Mouse (Mus musculus): ENCODE data around the gene Ssbp4.

Ssbp4 gene

DNA sequence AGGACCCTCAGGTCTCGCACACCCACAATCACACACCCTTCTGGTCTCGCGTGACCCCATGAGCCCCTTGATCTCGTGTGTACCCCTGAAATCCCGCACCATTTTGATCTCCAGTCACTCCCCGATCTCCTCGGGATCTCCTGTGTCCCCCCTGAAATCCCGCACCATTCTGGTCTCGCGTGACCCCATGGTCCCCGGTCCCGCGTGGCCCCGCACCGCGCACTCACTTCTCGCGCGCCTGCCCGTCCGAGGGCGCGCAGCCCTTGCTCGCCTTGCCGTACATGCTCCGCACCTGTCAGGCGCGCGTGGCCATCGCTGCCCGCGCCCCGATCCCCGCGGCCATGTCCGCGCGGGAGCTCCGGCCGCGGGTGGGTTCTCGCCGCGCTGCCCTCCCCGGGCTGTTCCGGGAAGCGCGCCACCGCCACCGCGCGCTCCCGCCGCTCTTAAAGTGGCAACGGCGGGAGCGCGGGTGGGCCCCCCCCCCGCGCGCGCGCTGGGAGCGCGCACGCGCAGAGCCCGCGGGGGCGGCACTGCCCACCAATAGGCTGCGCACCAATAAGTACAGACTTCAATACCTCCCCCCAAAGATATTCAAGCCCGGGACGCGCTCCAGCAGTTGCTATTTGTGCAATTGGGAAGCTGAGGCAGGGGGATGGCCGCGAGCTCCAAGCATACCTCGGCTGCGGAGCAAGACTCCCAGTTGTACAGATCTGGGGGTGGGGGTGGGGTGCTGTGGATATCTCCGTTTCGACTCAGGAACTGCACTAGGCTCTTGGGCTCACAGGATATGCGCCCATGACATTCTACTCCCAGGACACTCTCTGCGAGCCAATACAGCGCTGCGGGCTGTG, 549 bp downstream of the Ssbp4 start:
- no peak for DNase-seq (ENCODE audit: low read depth, low spot score)

DNA sequence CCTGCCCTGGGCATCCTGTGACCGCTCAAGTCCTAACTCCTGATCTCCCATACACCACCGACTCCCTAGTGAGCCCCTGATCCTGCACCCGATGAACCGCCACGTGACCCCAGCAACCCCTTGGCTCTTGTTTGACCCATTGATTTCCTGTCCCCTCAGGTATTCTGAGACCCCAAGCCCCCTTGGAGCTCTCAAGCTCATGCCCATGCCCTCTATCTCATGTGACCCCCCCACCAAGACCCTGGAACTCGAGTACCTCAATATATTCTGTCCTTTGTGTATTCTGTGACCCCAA, 1.1 kb downstream of the Ssbp4 start:
- no peak for DNase-seq (ENCODE audit: low read depth, low spot score)

DNA sequence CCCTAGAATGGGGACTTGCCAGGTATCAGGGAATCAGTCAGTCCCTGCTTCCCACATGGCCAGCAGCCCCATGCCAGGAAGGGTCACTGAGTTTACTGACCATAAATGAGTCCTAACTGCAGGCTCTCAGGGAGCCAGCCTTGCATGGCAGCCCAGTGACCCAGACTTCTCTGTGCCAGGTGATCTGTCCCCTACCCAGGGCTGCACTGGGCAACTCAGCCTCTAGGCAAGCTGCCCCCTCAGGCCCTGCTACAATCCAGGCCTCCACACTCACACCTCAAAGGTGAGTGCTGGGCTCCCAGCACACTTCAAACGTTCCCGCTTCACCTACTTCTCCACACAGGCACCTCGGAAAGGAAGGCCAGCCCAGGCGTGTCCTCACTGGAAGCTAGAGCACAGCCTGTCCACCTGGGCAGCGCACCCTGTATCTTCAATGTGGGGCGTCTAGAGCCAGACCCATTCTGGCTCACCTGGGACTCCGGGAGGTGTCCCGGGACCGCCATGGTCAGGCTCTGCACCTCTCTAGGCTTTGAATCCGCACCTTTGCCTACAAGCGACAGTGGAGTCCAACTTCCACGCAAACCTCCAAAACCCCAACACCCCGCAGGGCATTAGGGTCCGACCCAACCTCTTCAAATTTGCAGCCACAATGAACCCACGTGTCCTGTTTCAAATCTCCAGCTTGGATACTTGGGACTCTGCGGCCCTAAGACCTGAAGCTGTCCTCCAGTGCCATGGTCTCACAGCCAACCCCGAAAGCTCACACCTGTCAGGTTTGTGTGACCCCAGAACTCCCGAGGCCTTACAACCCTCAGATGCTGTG, 1.7 kb downstream of the Ssbp4 start:
- DNase-seq (ENCODE audit: low read depth, low spot score) = no peak

DNA sequence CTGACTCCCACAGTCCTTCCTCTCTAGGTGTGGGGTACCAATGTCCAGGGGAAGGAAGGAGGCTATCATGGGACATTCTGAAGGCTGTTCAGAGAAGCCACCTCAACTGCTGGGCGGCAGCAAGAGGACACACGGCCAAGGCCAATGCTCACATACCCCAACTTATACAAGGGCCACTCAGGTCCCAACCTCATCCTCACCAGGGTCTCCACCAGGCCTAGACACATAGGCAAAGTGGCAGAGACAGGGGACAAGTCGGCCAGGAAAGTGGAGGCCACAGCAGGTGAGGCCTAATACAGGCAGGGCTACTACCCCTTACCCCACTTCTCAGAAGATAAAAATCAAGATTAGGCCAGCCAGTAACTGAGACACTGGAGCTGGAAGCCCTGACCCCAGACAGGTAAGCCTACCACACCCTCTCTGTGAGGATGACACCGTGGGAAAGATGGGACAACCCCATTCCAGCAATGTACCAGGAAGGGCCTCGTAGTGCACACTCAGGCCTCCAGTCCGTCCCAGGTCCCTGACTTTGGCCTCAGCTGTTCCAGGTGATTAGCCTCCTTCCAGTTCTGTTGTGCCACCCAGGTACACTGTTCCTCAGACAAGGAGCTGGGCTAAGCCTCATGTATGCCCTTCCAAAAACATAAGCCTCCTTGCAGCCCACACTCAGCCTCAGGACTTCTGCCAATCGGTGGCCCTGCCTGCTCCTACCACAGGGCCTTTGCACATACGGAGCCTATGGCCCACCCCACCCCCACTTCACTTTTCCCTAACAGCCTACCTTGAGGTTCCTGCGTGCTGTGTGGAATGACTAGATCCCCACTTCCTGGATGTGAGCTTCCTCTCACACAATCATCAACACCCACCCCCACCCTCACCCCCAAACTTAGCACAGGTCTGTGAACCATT, 2.5 kb downstream of the Ssbp4 start:
- no peak for DNase-seq (ENCODE audit: low read depth, low spot score)

DNA sequence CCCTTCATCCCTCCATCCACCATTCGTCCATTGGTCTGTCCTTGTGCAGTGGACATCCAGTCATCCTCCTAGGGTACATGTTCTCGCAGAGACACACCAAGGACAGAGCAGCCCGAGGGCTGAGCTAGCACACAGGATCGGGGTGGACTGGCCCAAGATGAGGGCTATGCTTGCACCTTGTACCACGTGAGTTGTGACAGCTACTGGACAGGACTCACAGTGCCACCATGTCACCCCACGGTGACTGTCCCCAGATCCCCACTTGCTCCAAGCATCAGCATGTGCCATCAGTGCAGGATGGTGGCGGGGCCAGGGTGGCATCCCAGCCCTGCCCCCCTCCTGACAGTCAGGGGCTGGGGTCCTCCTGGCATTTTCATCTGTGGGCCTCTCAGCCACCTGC, 4.1 kb downstream of the Ssbp4 start:
- no peak for DNase-seq (ENCODE audit: low read depth, low spot score)

- DNase-seq (ENCODE audit: low read depth, low spot score) = no peak
Observed at GRCm38 (mm10) chr8:70602139-70602811, 6.4 kb downstream of the Ssbp4 start.

- DNase-seq (ENCODE audit: low read depth, low spot score) = no peak
Observed at GRCm38 (mm10) chr8:70601271-70601649, 7.4 kb downstream of the Ssbp4 start.

GRCm38 (mm10) chr8:70600473-70601270, 8.0 kb downstream of the Ssbp4 start:
- no peak for DNase-seq (ENCODE audit: low read depth, low spot score)

- DNase-seq (ENCODE audit: low read depth, low spot score) = no peak
Observed at GRCm38 (mm10) chr8:70599507-70600290, 9.0 kb downstream of the Ssbp4 start.

DNA sequence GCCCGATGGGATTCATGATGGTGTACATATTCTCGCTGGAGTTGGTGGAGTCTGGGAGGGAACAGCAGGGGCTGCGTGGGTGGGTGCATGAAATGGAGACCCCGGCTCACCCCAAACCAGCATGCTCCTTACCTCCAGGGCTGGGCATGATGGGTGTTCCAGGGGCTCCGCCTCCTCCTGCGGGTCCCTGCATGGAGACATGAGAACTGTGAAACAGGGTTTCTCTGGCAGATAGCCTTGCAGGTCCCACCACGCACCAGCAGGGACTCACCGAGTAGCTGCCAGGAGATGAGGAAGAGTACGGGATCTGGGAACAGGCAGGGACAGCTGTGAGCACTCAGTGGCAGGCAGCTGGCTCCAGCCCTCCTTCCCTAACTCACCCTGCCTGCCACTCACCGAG, 9.9 kb downstream of the Ssbp4 start:
- DNase-seq (ENCODE audit: low read depth, low spot score) = no peak

DNA sequence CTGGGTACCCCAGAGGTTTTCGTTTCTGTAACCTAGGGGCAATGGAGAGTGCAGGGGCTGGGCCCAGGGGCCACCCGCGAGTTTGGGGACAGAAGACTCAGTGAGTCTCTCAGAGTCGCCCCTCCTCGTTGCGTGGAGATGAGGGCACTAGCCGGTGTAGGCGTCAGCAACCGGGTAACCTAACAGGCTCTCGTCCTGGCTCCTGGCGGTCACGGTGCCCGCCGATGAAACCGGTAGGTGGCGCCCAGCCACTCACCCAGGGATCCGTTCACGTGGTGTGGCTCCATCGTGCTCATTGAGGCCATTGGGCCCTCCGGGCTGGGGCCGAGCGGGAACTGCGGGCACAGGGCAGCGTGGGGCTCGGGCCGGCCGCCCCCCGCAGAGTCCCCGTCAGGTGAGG, 10.4 kb downstream of the Ssbp4 start:
- DNase-seq (ENCODE audit: low read depth, low spot score) = peak; percentile 69

GRCm38 (mm10) chr8:70597417-70598272, 11.0 kb downstream of the Ssbp4 start:
- no peak for DNase-seq (ENCODE audit: low read depth, low spot score)

- no peak for DNase-seq (ENCODE audit: low read depth, low spot score)
Observed at GRCm38 (mm10) chr8:70596775-70597416, 11.8 kb downstream of the Ssbp4 start.

- no peak for DNase-seq (ENCODE audit: low read depth, low spot score)
Observed at GRCm38 (mm10) chr8:70596216-70596615, 12.5 kb downstream of the Ssbp4 start.

GRCm38 (mm10) chr8:70595811-70596210, 12.9 kb downstream of the Ssbp4 start:
- DNase-seq (ENCODE audit: low read depth, low spot score) = no peak

- no peak for DNase-seq (ENCODE audit: low read depth, low spot score)
Observed at GRCm38 (mm10) chr8:70594621-70595564, 13.8 kb downstream of the Ssbp4 start.

GRCm38 (mm10) chr8:70593961-70594609, 14.6 kb downstream of the Ssbp4 start, which contains the start of gene Isyna1:
Isyna1 (plus strand) TSS chr8:70594373.
- DNase-seq (ENCODE audit: low read depth, low spot score) = no peak

Measured in retina, postnatal 7 days (tissue).